Mouse (Mus musculus): ENCODE data around the gene Nufip2.
"Not testable (repeated sequence)": the region's sequence is repeated elsewhere in the genome, so short reads cannot be mapped to it uniquely, and the experiment has no call there.

The Nufip2 gene

DNA sequence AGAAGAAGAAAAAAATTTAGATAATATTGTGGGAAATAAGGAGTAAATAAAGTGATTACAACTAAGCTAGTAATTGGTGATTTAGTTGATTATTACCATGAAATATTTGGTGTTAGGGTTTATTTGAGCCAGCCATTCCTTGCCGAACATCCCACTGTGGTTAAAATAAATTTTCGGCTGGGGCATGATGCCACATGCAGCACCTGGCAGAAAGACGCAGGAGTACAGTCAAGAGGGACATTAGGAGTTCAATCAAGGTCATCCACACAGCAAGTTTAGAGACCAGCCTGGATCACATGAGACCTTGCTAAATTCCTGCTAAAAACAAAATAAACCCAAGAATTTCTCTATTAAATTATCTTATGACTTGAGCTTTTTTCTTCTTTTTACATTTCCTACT is 23.1 kb downstream of the Nufip2 start:
- in situ Hi-C loops (cut with MboI, MseI): no loop called here

DNA sequence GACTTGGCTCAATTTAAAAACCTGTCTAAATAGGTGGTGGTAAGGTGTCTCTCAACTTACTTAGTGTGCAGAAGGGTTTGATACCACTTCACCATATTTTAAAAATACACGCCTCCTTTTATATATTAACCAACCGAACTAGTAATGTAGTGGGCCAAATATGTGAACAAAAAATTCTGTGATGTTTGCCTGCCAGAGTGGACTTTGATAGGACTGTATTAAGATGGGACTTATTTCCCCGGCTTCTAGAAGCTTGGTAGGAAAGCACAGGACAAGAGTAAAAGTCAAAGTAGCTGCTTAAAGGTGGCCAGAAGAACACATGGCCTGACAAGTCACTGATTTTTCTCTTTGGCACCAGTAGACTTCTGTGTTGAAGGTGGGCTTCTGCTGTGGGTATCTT is 27.8 kb downstream of the Nufip2 start:
- in situ Hi-C loops (cut with MboI, MseI): no loop called here

DNA sequence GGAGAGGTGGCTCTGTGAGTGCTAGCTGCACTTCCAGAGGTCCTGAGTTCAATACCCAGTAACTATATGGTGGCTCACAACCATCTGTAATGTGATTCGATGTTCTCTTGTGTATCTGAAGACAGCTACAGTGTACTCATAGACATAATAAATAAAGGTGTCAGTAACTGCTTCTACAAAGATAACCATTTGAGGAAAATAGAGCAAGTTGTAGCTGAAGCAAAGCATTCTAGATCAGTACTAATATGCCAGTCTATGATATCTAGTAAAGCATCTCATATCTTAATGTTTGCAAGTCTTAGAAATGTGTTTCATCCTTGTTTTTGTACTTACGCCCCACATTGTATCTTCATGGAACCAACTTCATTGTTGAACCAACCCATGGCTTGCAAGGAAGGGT is 33.1 kb downstream of the Nufip2 start:
- in situ Hi-C loops (cut with MboI, MseI): no loop called here

DNA sequence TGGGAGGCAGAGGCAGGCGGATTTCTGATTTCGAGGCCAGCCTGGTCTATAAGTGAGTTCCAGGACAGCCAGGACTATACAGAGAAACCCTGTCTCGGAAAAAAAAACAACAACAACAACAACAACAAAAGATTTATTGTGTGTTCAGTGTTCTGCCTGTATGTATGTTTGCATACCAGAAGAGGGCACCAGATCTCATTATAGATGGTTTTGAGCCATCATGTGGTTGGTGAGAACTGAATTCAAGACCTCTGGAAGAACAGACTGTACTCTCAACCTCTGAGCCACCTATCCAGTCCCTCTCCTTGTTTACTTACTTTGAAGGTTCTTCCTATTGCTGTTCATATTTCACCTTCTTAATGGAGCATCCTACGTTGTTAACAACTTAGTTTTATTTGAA is 35.4 kb downstream of the Nufip2 start:
- in situ Hi-C loops (cut with MboI, MseI): no loop called here

DNA sequence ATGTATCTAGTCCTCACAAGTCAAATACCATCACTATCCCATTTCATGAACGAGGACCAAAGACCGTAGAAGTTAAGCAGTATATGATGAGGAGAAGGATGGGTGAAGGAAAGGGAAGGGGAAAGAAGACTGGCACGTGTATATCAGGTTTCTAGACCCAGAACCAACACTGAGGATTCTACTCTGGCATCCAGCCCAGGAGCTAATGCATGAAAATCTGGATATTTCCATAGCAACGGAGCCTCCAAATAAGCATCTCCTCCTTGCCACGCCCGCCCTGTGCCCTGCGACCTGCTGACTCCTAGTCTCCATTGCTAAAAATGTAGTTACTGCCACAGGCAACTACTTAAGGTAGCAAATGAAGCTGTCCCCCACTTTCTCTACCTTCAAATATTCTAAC is 38.8 kb downstream of the Nufip2 start:
- in situ Hi-C loops (cut with MboI, MseI): no loop called here

DNA sequence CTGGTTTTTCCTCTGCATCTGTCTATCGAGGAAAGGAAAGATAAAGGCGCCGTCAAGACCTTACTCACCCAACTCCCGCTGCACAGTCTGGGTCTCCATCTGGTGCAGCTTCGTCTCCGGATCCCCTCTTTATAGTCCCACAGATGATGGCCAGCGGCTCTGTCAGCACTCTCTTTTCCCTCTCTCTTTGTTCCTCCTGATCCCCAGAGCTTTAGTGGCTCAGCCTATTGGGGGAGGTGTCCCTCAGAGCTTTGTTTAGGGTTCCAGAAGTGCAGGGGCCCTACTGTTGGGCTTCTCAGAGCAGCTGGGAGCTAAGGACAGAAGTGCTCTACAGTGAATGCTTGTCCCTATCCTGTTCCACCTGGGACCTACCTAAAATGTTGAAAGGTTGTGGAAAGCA is 39.2 kb downstream of the Nufip2 start, which contains the start of gene Cryba1:
Gene Cryba1, minus strand, starts transcription at position 101 of the 400 bp plus-strand sequence.
- in situ Hi-C loops (cut with MboI, MseI): no loop called here

DNA sequence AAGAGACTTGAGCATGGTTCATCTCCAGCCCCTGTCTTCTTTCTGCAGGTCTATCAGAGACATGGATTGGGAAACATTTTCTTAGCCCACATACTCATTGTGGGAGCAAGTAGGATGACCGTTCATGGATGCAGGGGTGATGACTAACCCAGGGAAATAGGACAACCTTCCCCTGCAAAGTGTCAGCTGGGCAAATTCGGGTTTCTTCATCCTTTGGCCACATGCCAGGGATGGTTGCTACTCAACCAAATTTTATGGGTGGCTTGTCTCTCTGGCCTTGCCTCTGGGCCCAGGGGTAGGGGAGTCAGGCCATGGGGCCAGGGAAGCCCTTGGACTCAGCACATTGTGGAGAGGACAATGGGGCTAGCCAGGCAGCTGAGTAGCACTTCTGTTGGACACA is 42.6 kb downstream of the Nufip2 start:
- in situ Hi-C loops (cut with MboI, MseI): no loop called here

DNA sequence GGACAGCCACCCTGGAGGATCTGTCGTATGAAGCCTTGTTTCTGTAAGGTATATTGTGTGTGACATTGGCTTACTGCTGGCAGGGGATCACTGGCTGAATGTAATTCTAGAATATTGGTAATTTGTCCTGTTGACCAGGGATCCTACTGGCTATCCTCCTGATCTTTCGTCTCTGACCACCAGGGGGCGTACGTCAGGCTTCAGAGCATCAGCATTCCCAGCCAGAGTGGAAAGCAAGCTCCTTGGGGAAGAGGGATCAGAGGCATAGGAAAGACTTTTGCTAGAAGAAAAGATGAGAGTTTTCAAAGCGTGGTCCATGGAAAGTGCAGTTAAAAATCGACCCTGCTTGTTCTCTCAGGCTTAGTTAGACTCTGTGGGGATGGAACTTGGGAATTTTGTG is 51.3 kb downstream of the Nufip2 start:
- in situ Hi-C loops (cut with MboI, MseI): no loop called here

DNA sequence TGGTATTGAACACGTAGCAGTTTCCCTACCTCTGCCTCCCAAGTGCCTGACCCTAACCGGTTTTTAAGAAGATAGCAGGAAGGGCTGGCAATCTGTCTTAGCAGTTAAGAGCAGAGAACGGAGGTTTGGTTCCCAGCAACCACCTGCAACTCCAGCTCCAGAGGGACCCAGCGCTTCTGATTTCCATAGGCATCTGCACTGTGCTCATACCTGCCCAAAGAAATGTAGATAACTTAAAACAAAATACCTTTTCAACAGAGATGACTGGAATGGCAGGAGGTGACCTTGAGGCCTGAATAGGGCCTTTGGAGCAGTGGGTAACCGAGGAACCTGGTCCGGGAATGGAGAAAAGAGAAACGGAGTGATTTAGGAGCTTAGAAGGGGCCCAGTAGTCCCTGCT is 52.6 kb downstream of the Nufip2 start:
- in situ Hi-C loops (cut with MboI, MseI): no loop called here

DNA sequence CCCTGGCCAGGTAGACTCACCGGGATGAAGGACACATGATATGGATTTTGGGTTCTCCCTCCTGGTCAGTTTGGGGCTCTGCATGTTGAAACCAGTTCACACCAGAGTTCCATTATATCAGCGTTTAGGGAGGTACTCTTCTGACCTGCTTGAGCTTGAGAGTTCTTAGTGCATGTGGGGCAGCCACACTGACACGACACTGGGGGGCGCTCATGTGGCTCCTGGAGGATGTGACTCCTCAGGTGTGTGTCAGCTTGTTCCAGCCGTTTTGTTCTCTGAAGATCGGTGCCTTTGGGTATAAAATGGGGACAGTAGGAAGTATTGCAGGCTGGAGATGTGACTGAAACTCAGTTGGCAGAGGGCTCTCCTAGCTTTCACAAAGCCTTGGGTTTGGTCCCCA is 58.0 kb downstream of the Nufip2 start:
- in situ Hi-C loops (cut with MboI, MseI): no loop called here

DNA sequence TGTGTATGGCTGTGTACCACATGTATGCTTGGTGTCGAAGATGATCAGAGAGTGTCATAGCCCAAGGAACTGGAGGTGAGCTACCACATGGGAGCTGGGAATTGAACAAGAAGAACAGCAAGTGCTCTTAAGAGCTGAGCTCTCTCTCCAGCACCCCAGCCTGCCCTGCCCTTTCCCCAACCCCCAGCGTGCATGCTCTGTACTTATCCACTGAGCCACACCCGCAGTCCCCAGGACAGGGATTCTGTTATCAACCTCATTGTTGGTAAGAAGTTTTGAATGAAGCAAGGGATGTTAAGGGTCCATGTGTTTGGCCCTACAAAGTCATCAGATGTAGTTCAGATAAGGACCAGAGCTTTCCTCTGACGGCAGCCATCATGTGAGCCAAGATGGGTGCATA is 60.7 kb downstream of the Nufip2 start:
- in situ Hi-C loops (cut with MboI, MseI): no loop called here

DNA sequence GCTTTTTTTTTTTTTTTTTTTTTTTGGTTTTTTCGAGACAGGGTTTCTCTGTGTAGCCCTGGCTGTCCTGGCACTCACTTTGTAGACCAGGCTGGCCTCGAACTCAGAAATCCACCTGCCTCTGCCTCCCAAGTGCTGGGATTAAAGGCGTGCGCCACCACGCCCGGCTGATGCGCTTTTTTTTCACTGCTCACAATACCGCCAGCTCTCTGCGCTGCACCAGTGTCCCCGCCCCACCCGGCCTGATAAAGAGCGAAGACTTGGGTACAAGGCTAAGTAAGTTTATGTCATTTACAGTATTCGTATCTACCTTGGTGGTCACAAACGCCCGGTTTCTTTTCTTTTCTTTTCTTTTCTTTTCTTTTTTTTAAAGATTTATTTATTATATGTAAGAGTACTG is 61.1 kb downstream of the Nufip2 start:
- in situ Hi-C loops (cut with MboI, MseI): not testable (repeated sequence)

DNA sequence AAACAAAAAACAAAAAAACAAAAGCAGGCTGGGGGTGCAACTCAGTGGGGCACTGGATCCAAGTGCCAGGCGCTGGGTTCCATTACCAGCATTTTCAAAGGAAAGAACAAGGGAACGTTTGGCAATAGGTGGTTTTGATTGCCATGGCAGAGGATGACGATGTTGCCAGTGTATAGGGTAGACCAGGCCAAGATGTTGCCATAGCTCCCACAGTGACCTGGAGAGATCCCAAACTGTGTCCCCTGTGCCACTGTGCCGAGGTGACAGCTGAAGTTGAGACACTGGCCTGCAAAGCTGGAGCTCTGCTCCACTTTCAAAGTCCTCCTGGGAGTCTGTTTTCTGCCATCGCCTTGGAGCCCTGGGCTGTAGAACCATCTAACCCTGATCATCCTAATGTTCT is 63.0 kb downstream of the Nufip2 start:
- in situ Hi-C loops (cut with MboI, MseI): no loop called here

DNA sequence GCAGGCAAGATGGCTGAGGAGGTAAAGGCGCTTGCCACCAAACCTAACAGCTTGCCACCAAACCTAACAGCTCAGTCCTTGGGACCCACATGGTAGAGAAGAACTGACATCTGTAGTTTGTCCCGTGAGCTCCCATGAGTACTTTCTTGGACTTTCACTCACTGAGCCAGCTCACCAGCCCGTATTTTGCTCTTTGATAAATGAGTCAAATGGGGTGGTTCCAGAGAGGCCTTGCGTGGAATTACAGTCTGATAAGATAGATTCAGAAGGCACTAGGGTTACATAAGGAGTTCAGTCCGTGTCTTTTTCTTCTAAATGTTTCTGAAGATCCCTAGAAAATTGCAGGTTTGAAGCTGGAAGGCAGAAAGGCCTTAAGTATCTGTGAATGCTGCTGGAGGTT is 66.6 kb downstream of the Nufip2 start:
- in situ Hi-C loops (cut with MboI, MseI): loop anchor here (10.0 kb wide), 1 partner anchor 1998 kb away; no protein-coding TSS in a partner anchor

DNA sequence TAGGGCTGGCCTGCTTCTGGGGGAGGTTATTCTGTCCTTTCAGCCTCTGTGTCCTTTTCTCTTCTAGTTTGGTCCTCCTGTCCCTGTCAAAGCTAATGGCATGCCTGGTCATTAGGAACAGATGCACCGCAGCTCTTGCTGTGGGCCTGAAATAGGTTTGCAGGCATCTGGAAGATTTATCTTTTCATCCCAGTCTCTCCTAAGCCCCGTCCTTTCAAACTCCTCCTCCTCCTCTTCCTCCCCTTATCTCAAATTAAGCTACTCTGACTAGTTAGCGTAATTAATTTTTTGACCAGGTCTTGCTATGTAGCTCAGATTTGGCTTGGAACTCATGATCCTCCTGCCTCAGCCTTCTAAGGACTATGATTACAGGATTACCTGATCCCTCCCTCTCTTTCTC is 67.5 kb downstream of the Nufip2 start:
- in situ Hi-C loops (cut with MboI, MseI): loop anchor here (10.0 kb wide), 1 partner anchor 1999 kb away; no protein-coding TSS in a partner anchor

DNA sequence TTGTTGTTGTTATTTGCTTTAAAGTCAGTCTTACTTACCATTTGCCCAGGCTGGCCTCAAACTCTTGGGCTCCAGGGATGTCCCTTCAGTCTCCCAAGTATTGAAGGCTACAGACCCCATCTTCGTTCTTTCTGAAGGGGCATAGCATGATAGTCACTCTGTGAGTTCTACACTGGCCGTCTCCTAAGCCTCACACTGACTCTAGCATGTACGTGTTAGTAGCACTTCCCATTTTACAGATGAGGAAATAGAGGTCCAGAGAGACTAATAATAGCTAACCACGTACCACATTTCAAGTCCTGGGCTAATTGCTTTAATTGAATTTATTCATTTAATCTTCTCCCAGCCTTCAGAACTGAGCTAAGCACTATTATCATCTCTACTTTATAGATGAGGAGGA is 74.1 kb downstream of the Nufip2 start:
- in situ Hi-C loops (cut with MboI, MseI): no loop called here

DNA sequence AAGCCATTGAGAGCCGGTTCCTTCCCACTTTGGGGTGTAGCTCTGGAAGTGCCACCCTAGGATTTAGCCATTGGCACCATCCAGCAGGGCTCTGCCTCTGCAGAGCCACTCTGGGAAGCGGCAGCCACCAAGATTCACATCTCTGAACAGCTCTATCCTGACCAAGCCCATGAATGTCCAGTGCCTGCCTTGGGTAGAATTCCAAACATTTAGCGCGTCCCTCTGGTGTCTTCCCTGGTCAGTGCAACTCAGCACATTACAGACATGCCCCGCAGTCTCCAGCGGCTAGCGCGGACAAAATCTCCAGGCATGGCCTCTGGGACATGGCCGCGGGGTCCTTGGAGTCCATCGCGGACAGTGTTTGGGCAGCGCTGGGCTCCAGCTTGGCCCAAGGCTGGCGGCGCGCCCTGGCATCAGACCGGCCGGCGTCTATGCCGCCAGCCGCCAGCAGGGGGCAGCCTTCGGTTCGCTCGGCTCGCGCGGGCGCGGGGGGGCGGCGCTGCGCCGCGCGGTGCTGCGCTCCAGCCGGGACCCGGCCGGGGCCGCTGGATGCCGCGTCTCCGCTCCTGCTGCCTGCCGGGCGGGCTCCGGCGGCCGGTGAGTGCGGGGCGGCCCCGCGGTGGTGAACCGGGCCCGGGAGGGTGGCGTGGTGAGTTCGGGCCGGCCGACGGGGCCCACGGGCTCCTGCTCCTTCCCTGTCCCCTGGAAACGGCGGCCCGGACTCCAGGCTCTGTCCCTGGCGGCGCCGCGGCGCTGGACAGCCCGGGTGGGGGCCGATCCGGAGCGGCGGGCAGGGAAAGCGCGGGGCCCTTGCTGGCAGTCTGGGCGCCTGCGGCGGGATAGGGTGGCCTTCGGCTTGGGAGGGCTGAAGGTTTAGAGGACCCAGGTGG is 77.1 kb downstream of the Nufip2 start, which contains the start of gene Myo18a:
Gene Myo18a, plus strand, starts transcription at position 464 of the 890 bp plus-strand sequence.
- in situ Hi-C loops (cut with MboI, MseI): no loop called here

DNA sequence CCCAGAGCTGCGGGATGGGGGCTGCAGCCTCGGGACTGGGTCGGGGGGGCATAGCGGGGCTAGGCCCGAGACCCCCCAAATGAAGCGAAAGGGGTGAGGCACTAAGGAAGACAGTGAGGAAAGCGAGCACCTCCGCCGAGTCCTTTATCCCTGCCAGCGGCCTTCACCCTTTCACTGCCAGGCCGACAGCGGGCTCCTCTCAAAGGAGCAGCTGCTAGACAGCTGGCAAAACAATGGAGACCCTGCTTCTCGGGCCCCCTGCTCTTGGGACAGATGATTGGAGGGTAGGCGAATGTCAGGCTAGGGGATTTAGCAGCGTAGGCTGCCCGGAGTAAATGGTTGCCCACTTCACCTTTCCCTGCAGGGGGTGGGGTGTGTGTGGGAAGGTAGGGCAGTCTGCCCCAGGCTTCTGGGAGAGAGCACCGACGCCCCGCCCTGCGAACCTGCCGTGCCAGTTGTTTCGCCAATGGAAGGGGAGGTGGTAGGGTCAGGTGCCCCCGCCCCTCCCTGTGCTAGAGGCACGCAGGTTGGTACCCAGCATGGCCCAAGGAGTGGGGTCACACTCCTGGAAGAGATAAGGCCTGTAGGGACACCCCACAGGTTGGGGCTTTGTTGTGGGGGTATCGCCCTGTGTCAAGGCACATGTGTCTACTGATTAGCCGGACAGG is 77.9 kb downstream of the Nufip2 start:
- in situ Hi-C loops (cut with MboI, MseI): no loop called here

DNA sequence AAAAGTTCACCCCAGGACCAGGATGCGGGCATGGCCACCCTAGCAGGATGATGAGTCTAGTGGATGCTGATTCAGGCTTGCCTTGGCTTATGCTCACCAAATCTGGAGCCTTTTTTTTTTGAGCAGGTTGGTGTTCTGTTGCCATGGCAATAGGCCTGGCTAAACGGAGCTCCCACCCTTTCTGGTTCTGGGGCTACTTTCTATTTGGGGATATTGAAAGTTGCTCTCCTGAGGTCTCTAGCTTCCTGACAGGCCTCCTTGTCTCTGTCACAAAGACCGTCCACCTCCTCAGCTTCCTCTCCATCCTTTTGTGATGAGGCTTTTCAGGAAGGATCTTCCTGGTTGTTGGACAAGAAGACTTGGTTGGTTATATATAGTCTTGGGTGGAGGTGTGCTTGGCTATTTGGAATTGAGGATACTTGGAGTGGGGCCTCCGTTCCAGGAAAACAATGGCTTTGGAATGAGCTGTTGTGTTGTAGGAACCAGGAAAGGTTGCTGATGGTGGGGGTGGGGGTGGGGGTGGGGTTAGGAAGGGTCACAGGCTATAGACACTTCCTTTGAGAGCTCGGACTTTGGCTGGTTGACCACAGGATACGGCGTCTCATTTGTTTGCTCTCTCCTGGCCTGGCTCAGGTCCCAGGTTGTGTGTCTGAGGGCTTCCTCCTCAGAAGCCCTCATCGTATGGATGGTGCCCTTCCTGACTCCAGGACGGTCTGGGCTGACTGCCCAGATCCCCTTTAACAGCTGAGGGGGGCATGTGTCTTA is 78.9 kb downstream of the Nufip2 start:
- in situ Hi-C loops (cut with MboI, MseI): no loop called here

DNA sequence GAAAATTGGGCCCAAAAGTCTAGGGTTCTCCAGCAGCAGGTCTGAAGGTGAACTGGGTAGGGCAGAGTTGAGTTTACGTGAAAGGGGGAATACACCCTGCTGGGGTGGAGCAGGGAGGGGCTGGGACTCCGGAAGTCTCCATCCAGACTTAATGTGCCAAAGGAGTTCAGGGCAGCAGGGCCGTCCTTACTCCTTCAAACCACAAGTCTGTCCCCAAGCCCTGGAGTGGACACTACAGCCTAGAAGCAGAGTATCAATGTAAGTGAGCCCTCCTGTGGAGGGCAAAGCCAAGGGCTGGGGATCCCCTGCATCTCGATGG is 79.5 kb downstream of the Nufip2 start:
- in situ Hi-C loops (cut with MboI, MseI): no loop called here

DNA sequence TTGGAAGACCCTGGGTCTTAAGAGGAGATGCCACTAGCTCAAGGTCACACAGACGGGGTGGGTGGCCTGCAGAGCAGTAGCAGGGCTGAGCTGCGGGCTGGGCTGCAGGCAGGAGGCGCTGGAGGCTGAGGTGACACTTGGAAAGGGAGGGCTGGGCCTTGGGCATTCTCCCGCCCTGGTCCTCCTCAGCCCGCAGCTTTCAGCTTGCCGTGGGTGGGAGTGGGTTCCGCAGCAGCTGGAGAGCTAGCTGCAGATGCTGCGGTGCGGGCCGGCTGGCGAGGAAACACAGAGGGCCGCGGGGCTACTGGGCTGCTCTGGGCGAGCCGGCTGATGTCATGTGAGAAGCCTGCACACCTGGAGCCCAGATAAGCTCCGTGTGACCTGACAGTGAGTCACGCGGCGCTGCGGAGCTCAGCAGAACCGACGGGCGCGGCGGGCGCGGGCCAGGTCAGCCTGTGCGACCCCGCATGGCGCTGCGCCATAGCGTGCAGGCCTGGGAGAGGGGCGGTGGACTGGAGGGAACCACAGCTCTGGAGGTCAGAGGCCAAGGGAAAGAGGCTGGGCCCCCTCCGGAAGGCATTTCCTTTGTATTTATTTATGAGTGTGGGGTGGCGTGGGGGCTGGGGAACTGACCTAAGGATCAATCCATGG is 80.5 kb downstream of the Nufip2 start:
- in situ Hi-C loops (cut with MboI, MseI): no loop called here

DNA sequence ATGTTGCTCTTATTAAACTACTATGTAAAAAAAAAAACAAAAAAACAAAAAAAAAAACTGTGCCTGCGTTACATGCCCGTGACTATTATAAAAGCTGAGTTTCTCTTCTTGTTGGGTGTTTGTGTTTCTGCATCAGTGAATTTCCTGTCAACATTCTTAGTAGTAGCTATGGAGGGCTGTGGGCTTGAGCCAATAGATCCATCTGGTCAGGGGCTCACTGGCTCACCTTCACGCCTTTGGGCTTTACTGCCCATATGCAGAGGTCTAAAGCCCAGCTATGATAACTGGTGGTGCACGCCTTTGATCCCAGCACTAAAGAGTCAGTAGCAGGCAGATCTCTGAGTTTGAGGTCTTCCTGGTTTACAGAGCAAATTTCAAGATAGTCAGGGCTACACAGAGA is 83.5 kb downstream of the Nufip2 start:
- in situ Hi-C loops (cut with MboI, MseI): no loop called here

All from T-helper 2 cell (primary cell).